Mouse (Mus musculus) midbrain, embryonic 16.5 days (tissue): ENCODE measurements around the gene Spen. TPM values are rescaled to one million over a fixed set of nuclear protein-coding genes. Genes with fewer than 3 reads are reported as not detected.
"Not testable (repeated sequence)": the region's sequence is repeated elsewhere in the genome, so short reads cannot be mapped to it uniquely, and the experiment has no call there.

Source experiments
- ATAC-seq: fragments of 200-750 bp; cut with Nextera tagmentation; 2 replicates; pipeline ENCODE4 v1.8.0; 2017; ENCODE audit warnings: moderate TSS enrichment
- H3K27ac ChIP-seq: fragments of 300-500 bp; sonication (generic); 2 replicates; pipeline ENCODE4 v1.5.1; 2014; ENCODE audit warnings: mild to moderate bottlenecking, low read length, mixed read lengths
- H3K27me3 ChIP-seq: fragments of 300-500 bp; sonication (generic); 2 replicates; pipeline ENCODE4 v1.6.1; 2014; ENCODE audit warnings: low read depth, low read length, mixed read lengths; ENCODE audit not compliant: control insufficient read depth, insufficient read depth
- H3K36me3 ChIP-seq: fragments of 300-500 bp; sonication (generic); 2 replicates; pipeline ENCODE4 v1.6.1; 2014; ENCODE audit warnings: mild to moderate bottlenecking, low read length, moderate library complexity, mixed read lengths; ENCODE audit not compliant: control insufficient read depth, insufficient read depth
- H3K4me1 ChIP-seq: fragments of 300-500 bp; sonication (generic); 2 replicates; pipeline ENCODE4 v1.6.1; 2014; ENCODE audit warnings: mild to moderate bottlenecking, low read length, mixed read lengths; ENCODE audit not compliant: control insufficient read depth, insufficient read depth
- H3K4me2 ChIP-seq: fragments of 300-500 bp; sonication (generic); 2 replicates; pipeline ENCODE4 v1.6.1; 2014; ENCODE audit warnings: mild to moderate bottlenecking, low read length, mixed read lengths
- H3K4me3 ChIP-seq: fragments of 300-500 bp; sonication (generic); 2 replicates; pipeline ENCODE4 v1.5.1; 2014; ENCODE audit warnings: low read depth, mild to moderate bottlenecking, low read length, moderate library complexity, mixed read lengths
- H3K9ac ChIP-seq: fragments of 300-500 bp; sonication (generic); 2 replicates; pipeline ENCODE4 v1.6.1; 2014; ENCODE audit warnings: low read depth, low read length, mixed read lengths
- H3K9me3 ChIP-seq: fragments of 300-500 bp; sonication (generic); replicated peaks from 2 replicates; pipeline ENCODE4 v1.6.1; 2014; ENCODE audit warnings: mild to moderate bottlenecking, low read length, mixed read lengths; ENCODE audit not compliant: control insufficient read depth, poor library complexity, severe bottlenecking
- WGBS: fragments of 180-500 bp; shearing (Covaris S2); extraction: QIAGEN DNeasy Blood & Tissue Kit; methylation state at CpG from one replicate; pipeline ENCODE4 v1.1.7; 2014; 5-methylcytosine and 5-hydroxymethylcytosine counted together
- polyA plus RNA-seq: library from polyadenylated mRNA; unstranded; fragments of >200 nt; fragmentation: Nextera tagmentation; extraction: Ambion mirVana; gene quantifications from 2 replicates; pipeline ENCODE4 v1.2.1, GENCODE M21; 2015

Spen gene
- polyA plus RNA-seq, 1 experiment from 2014 or later, result 13.6 TPM

GRCm38 (mm10) chr4:141572668-141573358, 34.4 kb upstream of the Spen start:
- H3K27me3 ChIP-seq, result no peaks in the 10 kb centered on the region
- WGBS, result 87% methylated on average over 7 of the region's 7 CpGs
- ATAC-seq, result no peak
- no peak overlapping the region for H3K4me3 ChIP-seq
- no peaks in the 10 kb centered on the region for H3K4me1 ChIP-seq
- H3K36me3 ChIP-seq, result peaks cover 4% of the 10 kb centered on the region; the same call in 1 of the 2 replicates
- no peak overlapping the region for H3K27ac ChIP-seq
- no peak overlapping the region for H3K4me2 ChIP-seq
- H3K9me3 ChIP-seq, result no peaks in the 10 kb centered on the region
- H3K9ac ChIP-seq, result no peak overlapping the region

GRCm38 (mm10) chr4:141571934-141572333, 33.5 kb upstream of the Spen start:
- no peaks in the 10 kb centered on the region for H3K4me1 ChIP-seq
- H3K27ac ChIP-seq, result no peak overlapping the region
- H3K9me3 ChIP-seq, result no peaks in the 10 kb centered on the region
- H3K4me3 ChIP-seq, result no peak overlapping the region
- no peak for ATAC-seq
- H3K4me2 ChIP-seq, result no peak overlapping the region
- 81% methylated on average over 10 of the region's 10 CpGs for WGBS
- no peaks in the 10 kb centered on the region for H3K27me3 ChIP-seq
- H3K36me3 ChIP-seq, result peaks cover 2% of the 10 kb centered on the region; the same call in 1 of the 2 replicates
- H3K9ac ChIP-seq, result no peak overlapping the region

GRCm38 (mm10) chr4:141571337-141571739, 32.9 kb upstream of the Spen start:
- no peak for ATAC-seq
- Histone ChIP-seq H3K4me1 (no peaks in the 10 kb centered on the region), H3K27ac (no peak overlapping the region), H3K4me2 (no peak overlapping the region), H3K27me3 (no peaks in the 10 kb centered on the region), H3K36me3 (no peaks in the 10 kb centered on the region), H3K9ac (no peak overlapping the region), H3K9me3 (no peaks in the 10 kb centered on the region), H3K4me3 (no peak overlapping the region)
- 78% methylated on average over 6 of the region's 6 CpGs for WGBS

DNA sequence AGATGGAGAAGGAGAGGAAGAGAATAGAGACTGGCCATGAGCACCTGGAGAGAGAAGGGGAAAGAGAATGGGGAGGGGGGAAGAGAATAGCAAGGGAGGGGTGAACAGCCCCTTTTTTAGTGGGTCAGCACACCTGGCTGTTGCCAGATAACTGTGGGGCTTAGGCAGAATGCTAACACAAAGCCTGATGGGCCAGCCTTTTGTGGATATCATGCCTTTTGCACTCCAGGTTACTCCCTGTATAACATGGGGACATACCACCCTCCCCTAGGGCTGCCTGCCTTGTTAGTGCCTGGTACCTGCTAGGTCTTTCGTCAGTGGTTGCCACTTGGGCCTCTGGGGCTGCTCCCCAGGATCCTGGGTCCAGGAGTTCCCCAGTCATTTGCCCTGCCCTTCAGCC, 32.4 kb upstream of the Spen start:
- Histone ChIP-seq H3K4me2 (no peak overlapping the region), H3K4me3 (no peak overlapping the region), H3K9me3 (no peaks in the 10 kb centered on the region), H3K36me3 (no peaks in the 10 kb centered on the region), H3K4me1 (no peaks in the 10 kb centered on the region), H3K27ac (no peak overlapping the region), H3K9ac (no peak overlapping the region), H3K27me3 (no peaks in the 10 kb centered on the region)
- no peak for ATAC-seq
- WGBS, result 72% methylated on average over 1 of the region's 1 CpGs

DNA sequence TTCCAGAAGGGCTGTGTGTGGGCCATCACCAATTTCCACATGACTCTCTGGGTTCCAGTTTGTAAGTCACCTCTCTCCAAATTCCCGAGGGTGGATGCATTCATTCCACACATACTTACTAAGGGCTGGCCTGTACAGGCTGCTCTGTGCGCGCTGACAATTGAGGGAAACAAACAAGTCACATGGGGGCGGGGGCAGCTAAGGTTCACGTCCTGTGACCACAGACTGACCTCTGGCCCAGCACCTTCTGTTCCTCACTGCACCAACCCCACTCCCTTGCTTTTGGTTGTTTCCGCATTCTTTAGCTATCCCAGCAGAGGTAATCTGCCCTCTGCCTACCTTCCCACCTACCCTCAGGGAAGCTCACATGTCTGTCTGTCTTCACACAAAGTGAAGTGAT, 31.6 kb upstream of the Spen start:
- no peaks in the 10 kb centered on the region for H3K27me3 ChIP-seq
- H3K4me2 ChIP-seq, result no peak overlapping the region
- WGBS, result 85% methylated on average over 6 of the region's 6 CpGs
- H3K4me3 ChIP-seq, result no peak overlapping the region
- no peak overlapping the region for H3K27ac ChIP-seq
- H3K36me3 ChIP-seq, result no peaks in the 10 kb centered on the region
- no peaks in the 10 kb centered on the region for H3K9me3 ChIP-seq
- no peak for ATAC-seq
- no peaks in the 10 kb centered on the region for H3K4me1 ChIP-seq
- no peak overlapping the region for H3K9ac ChIP-seq

- Histone ChIP-seq H3K27ac (no peak overlapping the region), H3K27me3 (no peaks in the 10 kb centered on the region), H3K4me2 (no peak overlapping the region), H3K4me3 (no peak overlapping the region), H3K9me3 (no peaks in the 10 kb centered on the region), H3K36me3 (no peaks in the 10 kb centered on the region), H3K9ac (no peak overlapping the region), H3K4me1 (no peaks in the 10 kb centered on the region)
- ATAC-seq, result no peak
- WGBS, result 91% methylated on average over 5 of the region's 5 CpGs
Measured at GRCm38 (mm10) chr4:141568966-141569365, 30.6 kb upstream of the Spen start.

- H3K9me3 ChIP-seq, ATAC-seq, H3K27ac ChIP-seq, H3K4me1 ChIP-seq, H3K9ac ChIP-seq, H3K36me3 ChIP-seq, H3K27me3 ChIP-seq, H3K4me2 ChIP-seq, H3K4me3 ChIP-seq: not testable (repeated sequence)
- WGBS, result 92% methylated on average over 7 of the region's 7 CpGs
Measured at GRCm38 (mm10) chr4:141567174-141567573, 28.8 kb upstream of the Spen start.

DNA sequence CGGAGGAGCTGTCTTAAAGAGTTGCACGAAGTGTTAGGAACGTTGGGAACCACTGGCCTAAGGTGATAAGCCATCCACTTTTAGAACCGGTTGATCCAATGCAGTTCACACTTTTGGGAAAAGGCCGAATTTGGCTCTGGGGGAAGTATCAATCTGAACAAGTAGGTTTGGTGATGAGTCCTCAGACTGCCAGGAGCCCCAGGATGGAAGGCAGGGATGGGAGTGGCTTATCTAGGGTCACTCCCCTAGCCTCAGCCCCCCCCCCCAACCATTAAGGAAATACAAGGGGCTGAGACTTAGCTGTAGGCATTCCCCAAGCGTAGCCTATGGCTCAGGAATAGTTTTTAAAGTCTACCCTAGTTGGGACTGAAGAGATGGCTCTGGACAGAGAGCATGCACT, 27.8 kb upstream of the Spen start:
- no peak for ATAC-seq
- Histone ChIP-seq H3K27me3 (no peaks in the 10 kb centered on the region), H3K4me2 (no peak overlapping the region), H3K4me3 (no peak overlapping the region), H3K4me1 (no peaks in the 10 kb centered on the region), H3K36me3 (no peaks in the 10 kb centered on the region), H3K9ac (no peak overlapping the region), H3K9me3 (no peaks in the 10 kb centered on the region), H3K27ac (no peak overlapping the region)
- 91% methylated on average over 6 of the region's 6 CpGs for WGBS

DNA sequence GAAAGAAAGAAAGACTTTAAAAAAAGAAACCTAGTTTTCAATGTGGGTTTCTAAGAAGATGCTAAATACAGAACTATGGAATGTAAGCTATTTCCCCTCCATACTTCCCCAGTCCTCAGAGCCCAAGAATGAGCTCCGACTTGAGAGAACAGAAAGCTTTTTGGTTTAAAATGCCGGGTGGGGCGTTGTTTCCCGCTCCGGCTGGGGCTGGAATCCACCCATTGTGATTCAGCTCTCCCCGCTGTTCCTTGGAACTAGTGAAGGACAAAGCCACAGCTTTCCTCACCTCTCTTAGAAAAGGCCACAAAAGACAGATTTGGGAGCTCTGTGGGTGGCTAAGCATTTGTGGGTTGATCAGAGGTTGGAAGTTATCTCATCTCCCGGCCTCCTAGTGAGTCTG, 26.9 kb upstream of the Spen start:
- H3K27ac ChIP-seq, result no peak overlapping the region; the same call in 1 of the 2 replicates
- no peak overlapping the region for H3K9ac ChIP-seq
- no peak overlapping the region for H3K4me3 ChIP-seq
- H3K36me3 ChIP-seq, result no peaks in the 10 kb centered on the region
- WGBS, result 7% methylated on average over 7 of the region's 7 CpGs
- no peaks in the 10 kb centered on the region for H3K27me3 ChIP-seq
- H3K4me1 ChIP-seq, result no peaks in the 10 kb centered on the region
- H3K4me2 ChIP-seq, result no peak overlapping the region
- H3K9me3 ChIP-seq, result no peaks in the 10 kb centered on the region
- ATAC-seq, result no peak
